Mouse (Mus musculus) neural tube, embryonic 12.5 days (tissue): Measurements from ENCODE around the gene Trpm1. TPM values are rescaled to one million over a fixed set of nuclear protein-coding genes. Genes with fewer than 3 reads are reported as not detected.

Experiments
- ATAC-seq: fragments of 200-750 bp; cut with Nextera tagmentation; 2 replicates; pipeline ENCODE4 v1.8.0; 2017; ENCODE audit warnings: low read depth, mild to moderate bottlenecking, moderate TSS enrichment, moderate library complexity; ENCODE audit not compliant: low FRiP score
- H3K27ac ChIP-seq: fragments of 300-500 bp; sonication (generic); 2 replicates; pipeline ENCODE4 v1.5.1; 2016
- H3K27me3 ChIP-seq: fragments of 300-500 bp; sonication (generic); replicated peaks from 2 replicates; pipeline ENCODE4 v1.6.1; 2016; ENCODE audit warnings: mild to moderate bottlenecking
- H3K36me3 ChIP-seq: fragments of 300-500 bp; sonication (generic); 2 replicates; pipeline ENCODE4 v1.6.1; 2016; ENCODE audit warnings: mild to moderate bottlenecking
- H3K4me1 ChIP-seq: fragments of 300-500 bp; sonication (generic); 2 replicates; pipeline ENCODE4 v1.6.1; 2016
- H3K4me2 ChIP-seq: fragments of 300-500 bp; sonication (generic); replicated peaks from 2 replicates; pipeline ENCODE4 v1.6.1; 2016; ENCODE audit warnings: mild to moderate bottlenecking
- H3K4me3 ChIP-seq: fragments of 300-500 bp; sonication (generic); 2 replicates; pipeline ENCODE4 v1.5.1; 2016
- H3K9ac ChIP-seq: fragments of 300-500 bp; sonication (generic); 2 replicates; pipeline ENCODE4 v1.6.1; 2016; ENCODE audit warnings: mild to moderate bottlenecking
- H3K9me3 ChIP-seq: fragments of 300-500 bp; sonication (generic); 2 replicates; pipeline ENCODE4 v1.6.1; 2016; ENCODE audit warnings: mild to moderate bottlenecking
- whole genome bisulfite sequencing: fragments of 180-500 bp; shearing (Covaris S2); methylation state at CpG from one replicate; pipeline ENCODE4 v1.1.7; 2016; 5-methylcytosine and 5-hydroxymethylcytosine counted together
- polyA plus RNA-seq: library from polyadenylated mRNA; unstranded; fragments of >200 nt; fragmentation: Nextera tagmentation; extraction: Ambion mirVana; gene quantifications from 2 replicates; pipeline ENCODE4 v1.2.1, GENCODE M21; 2016

The Trpm1 gene
- polyA plus RNA-seq, 1 experiment from 2014 or later, result 0.15 TPM

DNA sequence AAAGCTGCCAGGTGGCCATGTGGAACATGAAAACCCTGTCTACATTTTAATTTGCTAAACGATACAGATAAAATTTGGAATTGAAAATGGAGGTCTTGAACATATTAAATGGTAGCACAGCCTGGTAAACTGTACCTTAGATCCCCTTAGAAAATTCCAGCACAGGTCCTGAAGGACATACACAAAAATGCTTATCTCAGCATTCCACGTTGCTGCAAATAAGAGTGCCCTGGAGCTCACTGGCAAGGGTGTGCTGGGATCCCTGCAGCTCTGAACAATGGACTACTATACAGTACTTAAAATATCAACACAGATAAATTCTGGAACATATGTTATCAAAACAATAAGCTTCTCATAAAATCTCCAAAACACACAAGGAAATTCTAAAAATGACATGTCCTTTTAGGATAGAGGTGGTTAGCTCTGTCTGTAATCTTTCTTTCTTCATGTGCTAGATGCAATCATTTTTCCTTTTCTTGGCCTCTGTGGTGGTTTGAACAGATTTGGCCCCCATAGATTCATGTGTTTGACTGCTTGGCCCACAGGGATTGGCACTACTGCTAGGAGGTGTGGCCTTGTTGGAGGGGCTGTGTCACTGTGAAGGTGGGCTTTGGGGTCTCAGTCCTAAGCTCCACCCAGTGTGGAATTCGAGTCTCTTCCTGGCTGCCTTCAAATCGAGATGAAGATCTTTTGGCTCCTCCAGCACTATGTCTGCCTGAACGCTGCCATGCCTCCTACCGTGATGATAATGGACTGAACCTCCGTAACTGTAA lies 3.5 kb downstream of the Trpm1 start:
- WGBS, result 64% methylated on average over 7 of the region's 7 CpGs
- H3K4me3 ChIP-seq, result no peak overlapping the region
- no peak overlapping the region for H3K27ac ChIP-seq
- no peaks in the 10 kb centered on the region for H3K9me3 ChIP-seq
- peaks cover 14% of the 10 kb centered on the region for H3K4me1 ChIP-seq
- ATAC-seq, result no peak
- no peaks in the 10 kb centered on the region for H3K27me3 ChIP-seq
- no peak overlapping the region for H3K9ac ChIP-seq
- H3K36me3 ChIP-seq, result no peaks in the 10 kb centered on the region
- H3K4me2 ChIP-seq, result no peak overlapping the region

DNA sequence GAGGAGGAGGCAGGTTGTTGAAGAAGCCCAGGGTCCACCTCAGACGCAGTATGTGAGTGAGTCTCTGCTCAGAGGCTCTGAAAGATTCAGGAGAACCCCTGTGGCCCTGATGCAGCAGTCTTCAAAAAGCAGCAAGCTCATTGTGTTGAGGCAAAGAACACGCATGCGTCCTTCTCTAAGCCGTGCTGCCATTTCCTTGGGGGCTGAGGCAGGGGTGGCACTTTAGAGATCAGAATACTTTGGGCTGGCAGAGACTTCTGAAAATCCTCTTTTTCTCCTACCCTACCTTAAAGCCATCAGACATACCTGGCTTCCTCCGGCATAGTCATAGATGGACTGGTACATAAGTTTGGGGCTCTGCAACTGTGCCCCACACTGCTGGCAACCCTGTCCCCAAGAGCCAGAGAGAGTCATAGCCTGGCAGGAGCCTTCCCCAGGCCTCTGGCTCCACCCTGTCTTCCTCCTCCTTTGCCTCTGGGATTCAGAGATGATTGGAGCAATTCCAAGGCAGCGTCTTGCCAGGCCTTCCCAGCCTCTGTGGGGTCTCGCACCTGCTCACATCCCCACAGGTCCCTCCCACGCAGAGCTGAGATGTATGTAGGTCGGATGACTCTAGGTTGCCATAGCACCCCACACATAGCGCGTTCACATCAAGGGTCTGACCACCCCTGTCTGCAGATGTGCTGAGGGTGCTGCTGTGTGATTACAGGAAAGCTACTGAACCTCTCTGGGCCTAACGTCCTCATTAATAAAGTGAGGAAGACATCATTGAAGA lies 4.8 kb downstream of the Trpm1 start:
- Histone ChIP-seq H3K9ac (no peak overlapping the region), H3K4me3 (no peak overlapping the region), H3K9me3 (no peaks in the 10 kb centered on the region), H3K27ac (no peak overlapping the region), H3K4me1 (peaks cover 15% of the 10 kb centered on the region), H3K4me2 (no peak overlapping the region), H3K36me3 (no peaks in the 10 kb centered on the region), H3K27me3 (no peaks in the 10 kb centered on the region)
- no peak for ATAC-seq
- WGBS, result 74% methylated on average over 12 of the region's 12 CpGs

- H3K9ac ChIP-seq, result no peak overlapping the region
- H3K4me2 ChIP-seq, result no peak overlapping the region
- WGBS, result 56% methylated on average over 5 of the region's 5 CpGs
- no peaks in the 10 kb centered on the region for H3K9me3 ChIP-seq
- no peak overlapping the region for H3K4me3 ChIP-seq
- H3K27ac ChIP-seq, result no peak overlapping the region
- H3K27me3 ChIP-seq, result no peaks in the 10 kb centered on the region
- ATAC-seq, result no peak
- H3K4me1 ChIP-seq, result peaks cover 15% of the 10 kb centered on the region
- no peaks in the 10 kb centered on the region for H3K36me3 ChIP-seq
Measured at GRCm38 (mm10) chr7:64159056-64159542, 5.5 kb downstream of the Trpm1 start.

DNA sequence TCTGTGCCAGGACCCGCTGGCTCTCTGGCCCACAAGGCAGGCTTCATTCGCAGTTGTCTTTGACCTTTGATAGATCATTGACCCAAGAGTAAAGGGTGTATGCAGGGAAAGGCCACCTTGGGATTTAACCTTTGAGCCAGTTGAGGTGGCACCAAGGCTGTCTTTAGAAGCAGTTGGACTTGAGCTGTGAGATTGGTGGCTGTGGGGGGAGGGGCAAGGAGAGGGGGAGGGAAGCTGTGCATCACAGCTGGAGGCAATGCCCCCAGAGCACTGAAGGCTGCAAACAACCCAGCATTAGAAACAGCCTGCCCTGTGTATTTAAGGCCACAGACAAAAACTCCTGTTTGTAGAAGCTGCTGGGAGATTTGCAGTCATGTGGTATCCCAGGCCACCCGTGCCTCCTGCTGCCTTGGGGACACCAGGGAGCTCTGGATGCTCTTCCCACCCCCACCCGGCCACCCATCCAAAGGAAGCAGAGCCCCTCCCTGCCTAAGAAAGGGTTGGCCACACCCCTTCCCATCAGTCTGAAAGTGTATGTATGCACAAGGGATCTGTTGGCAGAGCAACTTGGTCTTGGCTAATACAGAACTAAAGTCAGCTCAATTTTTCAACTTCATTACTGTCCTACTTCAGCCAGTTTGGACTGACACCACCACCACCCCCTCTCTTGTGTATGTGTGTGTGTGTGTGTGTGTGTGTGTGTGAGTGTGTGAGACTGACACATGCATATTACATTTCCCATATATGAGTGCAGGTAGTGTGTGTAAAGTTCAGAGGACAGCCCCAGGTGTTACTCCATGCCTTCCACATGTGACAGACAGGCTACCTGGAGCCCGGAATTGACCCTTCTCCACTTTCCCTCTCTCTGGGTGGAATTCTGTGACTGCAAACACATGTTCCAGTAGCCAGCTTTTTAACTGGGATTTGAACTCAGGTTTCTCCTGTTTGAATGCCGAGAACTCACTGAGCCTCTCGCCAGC lies 6.3 kb downstream of the Trpm1 start:
- 55% methylated on average over 7 of the region's 7 CpGs for WGBS
- Histone ChIP-seq H3K27ac (no peak overlapping the region), H3K4me2 (no peak overlapping the region), H3K4me3 (no peak overlapping the region), H3K9ac (no peak overlapping the region), H3K4me1 (peaks cover 15% of the 10 kb centered on the region), H3K36me3 (no peaks in the 10 kb centered on the region), H3K9me3 (no peaks in the 10 kb centered on the region), H3K27me3 (no peaks in the 10 kb centered on the region)
- ATAC-seq, result no peak

- no peak for ATAC-seq
- Histone ChIP-seq H3K27ac (no peak overlapping the region), H3K36me3 (no peaks in the 10 kb centered on the region), H3K4me1 (peaks cover 15% of the 10 kb centered on the region), H3K4me2 (no peak overlapping the region), H3K27me3 (no peaks in the 10 kb centered on the region), H3K9ac (no peak overlapping the region), H3K4me3 (no peak overlapping the region), H3K9me3 (no peaks in the 10 kb centered on the region)
- WGBS, result 74% methylated on average over 10 of the region's 10 CpGs
Measured at GRCm38 (mm10) chr7:64160737-64161470, 7.3 kb downstream of the Trpm1 start.

DNA sequence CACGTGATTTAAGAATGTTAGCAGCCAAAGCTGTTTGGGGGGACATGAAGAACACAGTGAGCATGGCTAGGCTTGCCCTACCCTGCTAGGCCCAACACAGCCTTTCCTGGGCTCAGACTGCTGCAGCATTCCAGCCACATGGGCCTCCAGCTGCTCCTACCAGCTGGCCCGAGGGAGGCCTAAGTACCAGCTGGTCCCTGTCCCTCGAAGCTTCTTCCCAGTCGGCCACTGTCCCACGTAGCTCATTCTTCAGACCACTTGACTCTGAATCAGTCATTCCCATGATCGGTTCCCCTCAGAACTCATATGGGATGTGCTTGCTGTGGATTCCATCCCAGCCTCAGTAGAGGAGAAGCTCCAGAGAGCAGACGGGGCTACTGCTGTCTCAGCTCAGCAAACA lies 8.4 kb downstream of the Trpm1 start:
- Histone ChIP-seq H3K4me3 (no peak overlapping the region), H3K27me3 (no peaks in the 10 kb centered on the region), H3K4me2 (no peak overlapping the region), H3K27ac (no peak overlapping the region), H3K4me1 (peaks cover 15% of the 10 kb centered on the region), H3K36me3 (no peaks in the 10 kb centered on the region), H3K9ac (no peak overlapping the region), H3K9me3 (no peaks in the 10 kb centered on the region)
- 58% methylated on average over 7 of the region's 7 CpGs for WGBS
- ATAC-seq, result no peak

DNA sequence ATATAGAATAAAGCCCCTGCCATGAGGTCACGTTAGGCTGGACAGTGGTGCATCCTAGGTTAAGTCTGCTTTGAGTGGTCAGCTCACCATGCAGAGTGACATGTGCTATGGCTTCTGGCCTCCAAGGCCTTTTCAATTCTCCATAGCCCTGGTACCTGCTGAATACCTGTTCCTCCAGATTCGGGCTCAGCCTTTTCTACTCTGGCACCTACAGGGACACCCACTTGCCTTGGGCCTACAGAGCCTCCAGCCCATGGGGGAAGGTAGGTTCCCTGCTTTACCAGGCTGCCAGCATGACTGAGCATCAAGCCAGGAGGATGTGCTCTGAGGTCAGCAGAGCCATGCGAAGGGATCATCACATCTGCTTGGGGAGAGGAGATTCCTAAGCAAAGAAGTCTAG lies 9.5 kb downstream of the Trpm1 start:
- Histone ChIP-seq H3K9me3 (no peaks in the 10 kb centered on the region), H3K9ac (no peak overlapping the region), H3K27ac (no peak overlapping the region), H3K4me3 (no peak overlapping the region), H3K4me2 (no peak overlapping the region), H3K27me3 (no peaks in the 10 kb centered on the region), H3K4me1 (peaks cover 15% of the 10 kb centered on the region), H3K36me3 (no peaks in the 10 kb centered on the region)
- 88% methylated on average over 3 of the region's 3 CpGs for WGBS
- no peak for ATAC-seq

GRCm38 (mm10) chr7:64163890-64164289 lies 10.3 kb downstream of the Trpm1 start:
- no peak overlapping the region for H3K9ac ChIP-seq
- WGBS, result 95% methylated on average over 1 of the region's 1 CpGs
- no peak overlapping the region for H3K27ac ChIP-seq
- no peaks in the 10 kb centered on the region for H3K9me3 ChIP-seq
- peaks cover 15% of the 10 kb centered on the region for H3K4me1 ChIP-seq
- no peak overlapping the region for H3K4me3 ChIP-seq
- H3K36me3 ChIP-seq, result no peaks in the 10 kb centered on the region
- H3K4me2 ChIP-seq, result no peak overlapping the region
- no peaks in the 10 kb centered on the region for H3K27me3 ChIP-seq
- no peak for ATAC-seq

DNA sequence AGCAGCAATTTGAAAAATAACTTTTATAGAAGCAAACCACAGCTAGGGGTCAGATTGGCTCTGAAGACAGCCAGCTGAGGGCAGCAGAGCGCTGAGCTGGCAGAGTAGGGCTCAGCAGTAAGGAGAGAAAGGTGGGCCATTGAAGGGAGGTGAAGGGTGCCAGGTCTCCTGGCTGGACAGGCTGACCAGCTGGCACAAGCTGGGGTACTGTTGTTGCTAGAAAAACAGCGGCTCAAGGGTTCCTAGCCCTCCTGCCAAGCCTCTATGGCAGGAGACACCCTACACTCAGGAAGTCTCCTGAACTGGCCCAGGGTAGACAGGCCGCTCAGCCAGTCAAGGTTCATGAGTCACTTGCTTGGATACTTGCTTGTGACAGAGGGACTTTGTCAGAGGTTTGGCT lies 11.4 kb downstream of the Trpm1 start:
- Histone ChIP-seq H3K27ac (no peak overlapping the region), H3K36me3 (no peaks in the 10 kb centered on the region), H3K4me3 (no peak overlapping the region), H3K4me2 (no peak overlapping the region), H3K27me3 (no peaks in the 10 kb centered on the region), H3K9ac (no peak overlapping the region), H3K4me1 (peaks cover 6% of the 10 kb centered on the region; the same call in 1 of the 2 replicates), H3K9me3 (no peaks in the 10 kb centered on the region)
- WGBS, result 74% methylated on average over 3 of the region's 3 CpGs
- no peak for ATAC-seq

DNA sequence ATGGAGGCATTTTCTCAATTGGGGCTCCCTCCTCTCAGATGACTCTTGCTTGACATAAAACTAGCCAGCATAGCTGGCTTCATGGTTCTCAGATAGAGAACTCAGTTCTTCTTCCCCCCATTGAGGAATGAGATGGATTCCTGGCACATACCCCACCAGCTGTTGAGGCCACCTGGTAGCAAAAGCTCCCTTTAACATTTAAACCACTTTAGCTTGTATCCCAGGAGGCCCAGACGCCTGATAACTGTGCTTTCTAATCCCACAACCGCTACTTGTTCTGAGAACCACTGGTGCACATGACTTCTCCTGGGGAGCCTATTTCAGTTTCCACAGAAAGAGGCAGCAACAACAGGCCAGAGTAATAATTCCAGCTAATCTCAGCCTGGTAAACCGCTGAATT lies 12.4 kb downstream of the Trpm1 start:
- H3K36me3 ChIP-seq, result no peaks in the 10 kb centered on the region
- no peak overlapping the region for H3K4me2 ChIP-seq
- no peak overlapping the region for H3K27ac ChIP-seq
- no peaks in the 10 kb centered on the region for H3K27me3 ChIP-seq
- H3K9ac ChIP-seq, result no peak overlapping the region
- 77% methylated on average over 3 of the region's 3 CpGs for WGBS
- peaks cover 3% of the 10 kb centered on the region; the same call in 1 of the 2 replicates for H3K4me1 ChIP-seq
- no peaks in the 10 kb centered on the region for H3K9me3 ChIP-seq
- H3K4me3 ChIP-seq, result no peak overlapping the region
- ATAC-seq, result no peak

DNA sequence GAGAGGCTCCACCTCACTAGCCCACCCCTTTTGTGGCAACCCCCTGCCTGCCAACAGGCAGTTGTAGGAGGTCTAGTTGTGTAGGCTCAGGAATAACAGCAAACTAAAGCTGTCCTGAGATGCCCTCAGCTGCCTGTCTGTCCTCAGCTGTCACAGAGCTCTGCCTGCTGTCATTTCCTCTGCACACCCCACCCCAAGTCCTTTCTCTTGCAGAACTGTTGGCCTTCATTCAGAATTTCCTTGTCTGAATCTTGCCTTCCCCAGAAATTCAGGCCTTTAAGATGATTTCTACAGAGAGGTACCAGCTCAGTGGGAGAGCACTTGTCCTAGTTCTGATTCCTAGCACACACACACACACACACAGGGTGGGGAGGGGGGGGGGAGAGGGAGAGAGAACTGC lies 13.1 kb downstream of the Trpm1 start:
- no peak overlapping the region for H3K4me3 ChIP-seq
- peaks cover 3% of the 10 kb centered on the region; the same call in 1 of the 2 replicates for H3K4me1 ChIP-seq
- H3K36me3 ChIP-seq, result no peaks in the 10 kb centered on the region
- no peak overlapping the region for H3K9ac ChIP-seq
- no peak overlapping the region for H3K27ac ChIP-seq
- H3K27me3 ChIP-seq, result no peaks in the 10 kb centered on the region
- no peak overlapping the region for H3K4me2 ChIP-seq
- ATAC-seq, result no peak
- H3K9me3 ChIP-seq, result no peaks in the 10 kb centered on the region
